Mouse (Mus musculus) adrenal gland, adult 18-20 months (tissue): Measurements from ENCODE around the gene Olfr178. TPM values are rescaled to one million over a fixed set of nuclear protein-coding genes. Genes with fewer than 3 reads are reported as not detected.

Source experiments
- DNase-seq, 2 experiments: peaks; one replicate each; pipeline ENCODE4 v3.0.0; 2021 to 2022; ENCODE audit warnings: low spot score in 2 of 2
- long read RNA-seq, 2 experiments: library from polyadenylated mRNA; stranded (forward); transcript quantifications; one replicate each; pipeline ENCODE4 v2.0.0; 2021
- total RNA-seq, 2 experiments: library from RNA; stranded (reverse); gene quantifications; 1 replicate in 1 of 2; 2 replicates in 1 of 2; pipeline ENCODE4 v1.2.3; 2021

Gene Olfr178
- not detected for total RNA-seq
- long read RNA-seq, experiment 1 = 0 reads
- long read RNA-seq, experiment 2 = 0 reads

- no peak for DNase-seq
Measured at GRCm38 (mm10) chr16:58891963-58892362, at the start of gene Olfr178. TSS of gene Olfr178 (minus strand) at chr16:58892063.

DNA sequence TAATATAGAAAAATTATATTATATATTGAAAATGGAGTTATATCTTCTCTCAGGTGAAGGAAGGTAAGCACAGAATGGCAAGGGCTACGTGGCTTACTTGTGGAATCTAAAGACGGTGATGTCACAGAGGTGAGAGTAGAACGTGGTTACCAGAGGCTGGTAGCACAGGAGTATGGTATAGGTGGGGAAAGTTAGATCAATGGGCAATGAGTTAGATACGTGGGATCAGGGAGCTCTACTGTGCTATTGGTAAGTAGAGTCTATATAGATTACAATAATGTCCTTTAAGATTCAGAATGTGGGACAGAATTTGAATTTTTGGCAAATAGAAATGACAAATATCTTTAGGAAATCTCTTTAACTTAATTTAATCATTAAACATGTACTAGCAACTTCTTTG lies 37.4 kb upstream of the Olfr178 start, which contains the start of gene Olfr180:
Gene Olfr180, minus strand, starts transcription at position 101 of the 400 bp plus-strand sequence.
- DNase-seq = no peak

- no peak for DNase-seq
Measured at GRCm38 (mm10) chr16:58928655-58929054, 36.8 kb upstream of the Olfr178 start, which contains the start of gene Olfr181. TSS of gene Olfr181 (minus strand) at chr16:58928755.

DNA sequence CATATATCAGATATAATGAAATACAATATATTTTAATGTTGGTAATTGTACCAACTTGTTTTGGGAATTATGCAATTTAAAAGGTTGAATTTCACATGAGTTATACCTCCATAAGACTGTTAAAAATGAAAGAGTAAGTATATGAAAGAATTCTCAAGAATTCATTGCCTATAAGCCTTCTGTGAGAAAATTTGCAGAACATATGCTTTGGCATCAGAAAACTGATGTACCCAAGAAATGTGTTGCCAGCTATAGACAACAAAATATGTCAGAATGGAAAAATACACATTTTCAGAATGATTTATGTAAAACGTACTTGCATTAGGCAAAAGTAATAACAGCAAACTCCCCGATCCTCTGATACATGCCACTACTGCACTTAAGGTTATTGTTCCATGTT lies 7.4 kb downstream of the Olfr178 start:
- no peak for DNase-seq

GRCm38 (mm10) chr16:58874668-58875067 lies 17.2 kb downstream of the Olfr178 start, which contains the start of gene Olfr177:
TSS of gene Olfr177 (minus strand) at chr16:58874768.
- no peak for DNase-seq

DNA sequence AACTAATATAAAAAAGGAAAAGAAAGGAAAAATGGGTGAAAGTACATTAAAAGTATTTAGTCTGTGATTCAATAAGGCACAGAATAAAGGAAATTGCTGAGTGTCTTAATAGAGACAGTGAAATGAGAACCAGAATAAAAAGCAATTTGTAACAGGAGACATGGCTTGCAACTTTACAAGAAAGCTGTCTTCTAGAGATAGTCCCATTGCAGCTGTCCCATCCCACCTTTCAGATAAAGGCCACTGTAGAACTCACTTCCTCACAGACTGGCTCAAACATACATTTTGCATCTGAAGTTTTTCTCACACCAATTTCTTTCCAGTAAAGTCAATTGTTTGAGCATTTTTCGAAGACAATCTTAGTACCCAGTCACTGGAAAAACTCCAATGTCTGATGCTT lies 30.4 kb downstream of the Olfr178 start:
- no peak for DNase-seq

DNA sequence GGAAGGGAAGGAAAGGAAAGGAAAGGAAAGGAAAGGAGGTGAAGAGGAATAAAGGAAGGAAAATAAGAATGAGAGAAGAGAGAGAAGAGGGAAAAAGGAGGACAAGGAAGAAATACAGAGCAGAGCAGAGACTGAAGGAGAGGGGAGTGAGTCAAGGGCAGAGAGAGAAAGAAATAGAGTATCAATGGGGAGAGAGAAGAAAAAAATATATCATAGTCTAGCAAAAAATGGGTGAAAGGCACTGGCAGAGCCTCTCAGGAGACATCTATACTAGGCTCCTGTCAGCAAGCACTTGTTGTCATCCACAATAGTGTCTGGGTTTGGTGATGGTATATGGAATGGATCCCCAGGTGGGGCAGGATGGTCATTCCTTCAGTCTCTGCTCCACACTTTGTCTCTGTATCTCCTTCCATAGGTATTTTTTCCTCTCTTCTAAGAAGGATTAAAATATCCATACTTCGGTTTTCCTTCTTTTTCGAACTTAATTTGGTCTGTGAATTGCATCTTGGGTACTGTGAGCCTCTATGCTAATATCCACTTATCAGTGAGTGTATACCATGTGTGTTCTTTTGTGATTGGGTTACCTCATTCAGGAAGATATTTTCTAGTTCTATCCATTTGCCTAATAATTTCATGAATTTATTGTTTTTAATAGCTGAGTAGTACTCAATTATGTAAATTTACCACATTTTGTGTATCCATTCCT lies 31.7 kb downstream of the Olfr178 start:
- DNase-seq = no peak

Other genes with a start within 250 kb of the Olfr178 start
- 10 to 100 TPM; 11.4 to 14.5 TPM for gene Cpox, start 221.8 kb downstream of the Olfr178 start, total RNA-seq
- gene Gpr15, start 173.0 kb downstream of the Olfr178 start, total RNA-seq = not detected
- gene Cldnd1, start 164.2 kb downstream of the Olfr178 start, total RNA-seq = 10 to 100 TPM; 67.0 to 77.6 TPM
- not detected for gene Olfr172, start 128.9 kb downstream of the Olfr178 start, total RNA-seq
- not detected for gene Olfr173, start 91.8 kb downstream of the Olfr178 start, total RNA-seq
- not detected for gene Olfr175-ps1, start 65.3 kb downstream of the Olfr178 start, total RNA-seq
- not detected for gene Olfr177, start 17.3 kb downstream of the Olfr178 start, total RNA-seq
- not detected for gene Olfr181, start 36.7 kb upstream of the Olfr178 start, total RNA-seq
- not detected for gene Olfr180, start 37.3 kb upstream of the Olfr178 start, total RNA-seq
- not detected for gene Olfr183, start 103.3 kb upstream of the Olfr178 start, total RNA-seq
- not detected for gene Olfr186, start 138.2 kb upstream of the Olfr178 start, total RNA-seq
- gene Olfr187, start 147.7 kb upstream of the Olfr178 start, total RNA-seq = not detected
- not detected for gene Olfr190, start 185.9 kb upstream of the Olfr178 start, total RNA-seq
- not detected for gene Olfr191, start 197.8 kb upstream of the Olfr178 start, total RNA-seq
- gene Olfr193, start 219.8 kb upstream of the Olfr178 start, total RNA-seq = not detected
- not detected for gene Olfr194, start 229.0 kb upstream of the Olfr178 start, total RNA-seq